Mouse (Mus musculus): ENCODE measurements at regions not wholly inside any gene's neighbourhood (a gene's known extent, or its start where the extent isn't known, plus 50 kb on each side); places are given as distances from the start of the nearest gene placed in this dataset.
A peak's percentile ranks its signal among the peaks of the same experiment; 100 is the strongest.
"Not testable (repeated sequence)": the region's sequence is repeated elsewhere in the genome, so short reads cannot be mapped to it uniquely, and the experiment has no call there.

- H3K4me3 ChIP-seq, result no peak overlapping the region
- WGBS, result 95% methylated on average over 4 of the region's 4 CpGs
- peaks cover 5% of the 10 kb centered on the region; the same call in 1 of the 2 replicates for H3K9me3 ChIP-seq
- 0 out of 2 replicates have a peak, but pooled peaks cover 2% of the 10 kb centered on the region for H3K36me3 ChIP-seq
- no peak overlapping the region for H3K4me2 ChIP-seq
- H3K27me3 ChIP-seq, result no peaks in the 10 kb centered on the region
- no peak for ATAC-seq (ENCODE audit: low FRiP score)
- H3K27ac ChIP-seq, result no peak overlapping the region
- no peak overlapping the region for H3K9ac ChIP-seq
- 0 out of 2 replicates have a peak, but pooled peaks cover 3% of the 10 kb centered on the region for H3K4me1 ChIP-seq (replicated peaks)
Measured at GRCm38 (mm10) chr10:108111398-108111797, 50.6 kb upstream of the Ppp1r12a start.

- Histone ChIP-seq H3K36me3 (0 out of 2 replicates have a peak, but pooled peaks cover 2% of the 10 kb centered on the region), H3K27me3 (no peaks in the 10 kb centered on the region), H3K27ac (no peak overlapping the region), H3K4me3 (no peak overlapping the region), H3K9ac (no peak overlapping the region), H3K9me3 (peaks cover 5% of the 10 kb centered on the region; the same call in 1 of the 2 replicates), H3K4me1 (replicated peaks) (0 out of 2 replicates have a peak, but pooled peaks cover 3% of the 10 kb centered on the region), H3K4me2 (no peak overlapping the region)
- 66% methylated on average over 7 of the region's 7 CpGs for WGBS
- no peak for ATAC-seq (ENCODE audit: low FRiP score)
Measured at GRCm38 (mm10) chr10:108110891-108111290, 51.1 kb upstream of the Ppp1r12a start.

DNA sequence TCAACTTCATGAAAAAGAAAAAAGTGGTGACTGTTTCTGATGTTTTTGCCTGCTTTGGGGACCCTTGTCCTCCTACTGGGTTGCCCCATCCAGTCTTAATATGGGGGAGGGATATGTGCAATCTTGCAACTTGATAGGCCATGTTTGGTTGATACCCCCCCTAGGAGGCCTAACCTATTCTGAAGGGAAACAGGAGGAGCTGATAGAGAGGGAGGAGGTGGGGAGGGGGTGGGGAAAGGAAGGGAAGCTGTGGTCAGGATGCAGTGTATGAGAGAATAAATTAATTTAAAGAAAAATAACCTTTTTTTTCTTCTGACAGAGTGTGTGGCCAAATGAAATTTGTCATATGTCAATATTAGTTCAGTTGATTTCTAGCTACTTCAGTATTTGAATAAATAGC, 51.8 kb upstream of the Ppp1r12a start:
- no peak overlapping the region for H3K27ac ChIP-seq
- H3K4me2 ChIP-seq, result no peak overlapping the region
- H3K4me1 ChIP-seq (replicated peaks), result 0 out of 2 replicates have a peak, but pooled peaks cover 3% of the 10 kb centered on the region
- H3K9me3 ChIP-seq, result peaks cover 5% of the 10 kb centered on the region; the same call in 1 of the 2 replicates
- no peaks in the 10 kb centered on the region for H3K27me3 ChIP-seq
- no peak overlapping the region for H3K9ac ChIP-seq
- H3K4me3 ChIP-seq, result no peak overlapping the region
- ATAC-seq (ENCODE audit: low FRiP score), result no peak
- 0 out of 2 replicates have a peak, but pooled peaks cover 2% of the 10 kb centered on the region for H3K36me3 ChIP-seq

DNA sequence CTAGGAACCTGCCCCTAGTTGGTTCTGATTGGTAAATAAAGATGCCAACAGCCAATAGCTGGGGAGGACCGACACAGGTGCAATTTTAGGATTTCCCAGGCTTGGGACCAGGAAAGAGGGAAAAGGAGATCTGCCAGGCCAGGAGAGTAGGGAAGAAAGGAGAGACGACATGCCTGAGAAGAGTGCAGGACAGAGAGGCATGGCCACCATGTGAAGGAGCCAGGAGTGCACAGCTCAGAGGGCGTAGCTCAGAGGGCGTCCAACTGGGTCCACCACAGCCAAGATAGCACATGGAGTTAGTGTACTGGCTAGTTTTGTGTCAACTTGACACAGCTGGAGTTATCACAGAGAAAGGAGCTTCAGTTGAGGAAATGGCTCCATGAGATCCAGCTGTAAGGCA, 53.5 kb upstream of the Ppp1r12a start:
- H3K27ac ChIP-seq; ATAC-seq (ENCODE audit: low FRiP score); H3K36me3 ChIP-seq; H3K9ac ChIP-seq; H3K9me3 ChIP-seq; H3K27me3 ChIP-seq; H3K4me1 ChIP-seq (replicated peaks); H3K4me3 ChIP-seq; H3K4me2 ChIP-seq: not testable (repeated sequence)
- WGBS, result 84% methylated on average over 4 of the region's 4 CpGs

DNA sequence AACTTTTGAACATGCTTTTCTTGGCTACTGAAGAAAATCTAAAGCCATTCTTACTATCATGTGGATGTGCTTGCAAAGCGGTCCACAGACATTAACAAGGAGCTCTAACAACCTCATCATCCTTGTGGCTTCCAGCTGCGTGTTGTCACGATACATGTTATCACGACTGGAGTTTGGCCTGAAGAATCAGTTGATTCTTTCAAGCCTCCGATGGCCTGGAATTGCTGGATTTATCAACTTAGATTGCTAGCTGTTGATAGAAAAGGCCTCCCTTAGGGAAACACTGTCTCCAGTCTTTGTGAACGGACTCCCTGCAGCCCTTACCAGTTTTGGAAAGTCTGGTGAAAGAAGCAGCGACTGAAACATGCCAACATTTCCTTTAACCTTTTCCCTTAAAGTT, 60.5 kb upstream of the Ppp1r12a start:
- Histone ChIP-seq H3K9me3 (no peaks in the 10 kb centered on the region), H3K36me3 (no peaks in the 10 kb centered on the region), H3K4me1 (replicated peaks) (no peaks in the 10 kb centered on the region), H3K4me3 (no peak overlapping the region), H3K9ac (no peak overlapping the region), H3K27me3 (no peaks in the 10 kb centered on the region), H3K27ac (no peak overlapping the region), H3K4me2 (no peak overlapping the region)
- 80% methylated on average over 7 of the region's 7 CpGs for WGBS
- no peak for ATAC-seq (ENCODE audit: low FRiP score)

GRCm38 (mm10) chr10:108093043-108093442, 69.0 kb upstream of the Ppp1r12a start:
- no peaks in the 10 kb centered on the region for H3K9me3 ChIP-seq
- WGBS, result 86% methylated on average over 2 of the region's 2 CpGs
- no peak for ATAC-seq (ENCODE audit: low FRiP score)
- H3K4me3 ChIP-seq, result no peak overlapping the region
- no peaks in the 10 kb centered on the region for H3K27me3 ChIP-seq
- no peak overlapping the region for H3K27ac ChIP-seq
- H3K36me3 ChIP-seq, result no peaks in the 10 kb centered on the region
- H3K4me2 ChIP-seq, result no peak overlapping the region
- H3K4me1 ChIP-seq (replicated peaks), result no peaks in the 10 kb centered on the region
- no peak overlapping the region for H3K9ac ChIP-seq

GRCm38 (mm10) chr10:108089375-108089981, 72.5 kb upstream of the Ppp1r12a start:
- Histone ChIP-seq H3K27me3 (no peaks in the 10 kb centered on the region), H3K9me3 (no peaks in the 10 kb centered on the region), H3K4me3 (no peak overlapping the region), H3K4me1 (replicated peaks) (no peaks in the 10 kb centered on the region), H3K4me2 (no peak overlapping the region), H3K9ac (no peak overlapping the region), H3K27ac (no peak overlapping the region), H3K36me3 (no peaks in the 10 kb centered on the region)
- 53% methylated on average over 8 of the region's 8 CpGs for WGBS
- no peak for ATAC-seq (ENCODE audit: low FRiP score)

GRCm38 (mm10) chr10:108088883-108089282, 73.1 kb upstream of the Ppp1r12a start:
- ATAC-seq (ENCODE audit: low FRiP score), result no peak
- H3K27me3 ChIP-seq, result no peaks in the 10 kb centered on the region
- no peaks in the 10 kb centered on the region for H3K36me3 ChIP-seq
- no peak overlapping the region for H3K4me2 ChIP-seq
- H3K4me1 ChIP-seq (replicated peaks), result no peaks in the 10 kb centered on the region
- H3K9me3 ChIP-seq, result peaks cover 4% of the 10 kb centered on the region; the same call in 1 of the 2 replicates
- H3K4me3 ChIP-seq, result no peak overlapping the region
- WGBS, result 79% methylated on average over 8 of the region's 8 CpGs
- H3K27ac ChIP-seq, result peak overlapping the region; percentile 44; the same call in 1 of the 2 replicates
- H3K9ac ChIP-seq, result no peak overlapping the region

- no peak overlapping the region for H3K4me2 ChIP-seq
- WGBS, result 79% methylated on average over 7 of the region's 7 CpGs
- H3K9me3 ChIP-seq, result peaks cover 4% of the 10 kb centered on the region; the same call in 1 of the 2 replicates
- H3K9ac ChIP-seq, result no peak overlapping the region
- no peak overlapping the region for H3K27ac ChIP-seq
- no peak overlapping the region for H3K4me3 ChIP-seq
- H3K4me1 ChIP-seq (replicated peaks), result no peaks in the 10 kb centered on the region
- H3K36me3 ChIP-seq, result no peaks in the 10 kb centered on the region
- H3K27me3 ChIP-seq, result no peaks in the 10 kb centered on the region
- ATAC-seq (ENCODE audit: low FRiP score), result no peak
Measured at GRCm38 (mm10) chr10:108088209-108088608, 73.8 kb upstream of the Ppp1r12a start.

- H3K9me3 ChIP-seq, result peaks cover 4% of the 10 kb centered on the region; the same call in 1 of the 2 replicates
- H3K27ac ChIP-seq, result no peak overlapping the region
- H3K4me2 ChIP-seq, result no peak overlapping the region
- H3K4me3 ChIP-seq, result no peak overlapping the region
- no peaks in the 10 kb centered on the region for H3K4me1 ChIP-seq (replicated peaks)
- H3K36me3 ChIP-seq, result no peaks in the 10 kb centered on the region
- no peak for ATAC-seq (ENCODE audit: low FRiP score)
- no peaks in the 10 kb centered on the region for H3K27me3 ChIP-seq
- no peak overlapping the region for H3K9ac ChIP-seq
Measured at GRCm38 (mm10) chr10:108083220-108083619, 78.8 kb upstream of the Ppp1r12a start.

DNA sequence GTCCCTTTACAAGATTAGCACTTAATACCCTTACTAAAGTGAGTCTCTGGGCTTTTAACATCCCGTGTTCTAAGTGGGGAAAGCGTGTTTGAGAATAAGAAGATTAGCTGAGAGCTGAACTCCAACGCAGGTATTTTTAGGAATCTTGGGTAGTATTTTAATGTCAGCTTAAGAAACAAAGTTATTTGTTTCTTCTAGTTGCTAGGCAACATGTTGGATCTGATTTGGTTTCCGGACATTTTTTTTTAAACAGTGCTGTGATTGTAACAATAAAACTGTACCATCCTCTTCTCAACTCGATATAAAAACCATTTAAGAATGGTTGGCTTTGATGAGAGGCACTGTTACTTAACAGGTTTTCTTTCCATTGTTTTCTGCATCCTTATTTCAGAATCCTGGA, 86.8 kb upstream of the Ppp1r12a start:
- Histone ChIP-seq H3K9me3 (no peaks in the 10 kb centered on the region), H3K4me2 (no peak overlapping the region), H3K9ac (no peak overlapping the region), H3K36me3 (no peaks in the 10 kb centered on the region), H3K27me3 (no peaks in the 10 kb centered on the region), H3K4me3 (no peak overlapping the region), H3K4me1 (replicated peaks) (0 out of 2 replicates have a peak, but pooled peaks cover 3% of the 10 kb centered on the region), H3K27ac (no peak overlapping the region)
- no peak for ATAC-seq (ENCODE audit: low FRiP score)
- WGBS, result 67% methylated on average over 5 of the region's 5 CpGs

GRCm38 (mm10) chr10:108073828-108074227, 88.2 kb upstream of the Ppp1r12a start:
- ATAC-seq (ENCODE audit: low FRiP score), result no peak
- 82% methylated on average over 4 of the region's 4 CpGs for WGBS
- no peak overlapping the region for H3K4me3 ChIP-seq
- no peaks in the 10 kb centered on the region for H3K9me3 ChIP-seq
- H3K27me3 ChIP-seq, result no peaks in the 10 kb centered on the region
- H3K4me2 ChIP-seq, result no peak overlapping the region
- H3K36me3 ChIP-seq, result no peaks in the 10 kb centered on the region
- no peak overlapping the region for H3K27ac ChIP-seq
- H3K4me1 ChIP-seq (replicated peaks), result 0 out of 2 replicates have a peak, but pooled peaks cover 3% of the 10 kb centered on the region
- H3K9ac ChIP-seq, result no peak overlapping the region

DNA sequence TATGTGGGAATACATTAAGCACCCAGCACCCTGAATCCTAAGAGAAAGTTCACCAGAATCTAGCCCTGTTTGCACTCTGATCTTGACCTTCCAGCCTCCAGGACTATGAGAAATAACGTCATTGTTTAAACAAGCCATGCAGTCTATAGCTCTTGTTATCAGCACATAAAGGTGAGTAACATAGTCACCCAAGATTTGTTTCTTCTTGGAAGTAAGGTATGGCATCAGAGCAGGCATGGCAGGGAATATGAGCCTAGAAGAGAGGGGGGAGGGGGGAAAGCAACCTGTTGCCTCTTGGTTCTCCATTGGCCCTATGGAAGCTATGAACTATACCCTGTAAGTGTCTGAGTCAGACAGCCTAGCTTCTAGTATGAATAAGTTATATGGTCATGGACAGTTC, 89.8 kb upstream of the Ppp1r12a start:
- H3K4me1 ChIP-seq (replicated peaks), result 0 out of 2 replicates have a peak, but pooled peaks cover 3% of the 10 kb centered on the region
- H3K4me3 ChIP-seq, result no peak overlapping the region
- no peaks in the 10 kb centered on the region for H3K9me3 ChIP-seq
- no peak overlapping the region for H3K27ac ChIP-seq
- WGBS, result 93% methylated on average over 1 of the region's 1 CpGs
- H3K9ac ChIP-seq, result no peak overlapping the region
- no peak for ATAC-seq (ENCODE audit: low FRiP score)
- H3K4me2 ChIP-seq, result no peak overlapping the region
- no peaks in the 10 kb centered on the region for H3K27me3 ChIP-seq
- H3K36me3 ChIP-seq, result no peaks in the 10 kb centered on the region
